Mouse (Mus musculus) stomach, embryonic 14.5 days (tissue): ENCODE results near the gene Ankrd54. TPM values are rescaled to one million over a fixed set of nuclear protein-coding genes. Genes with fewer than 3 reads are reported as not detected.
A peak's percentile ranks its signal among the peaks of the same experiment; 100 is the strongest.

Source experiments
- ATAC-seq: fragments of 200-750 bp; cut with Nextera tagmentation; 2 replicates; pipeline ENCODE4 v1.8.0; 2017; ENCODE audit warnings: low read depth, moderate TSS enrichment; ENCODE audit not compliant: insufficient number of reproducible peaks, insufficient read depth, low FRiP score
- H3K27ac ChIP-seq: fragments of 300-500 bp; sonication (generic); 2 replicates; pipeline ENCODE4 v1.5.1; 2014; ENCODE audit warnings: mild to moderate bottlenecking, low read length, moderate library complexity, mixed read lengths
- H3K27me3 ChIP-seq: fragments of 300-500 bp; sonication (generic); 2 replicates; pipeline ENCODE4 v1.6.1; 2014; ENCODE audit warnings: low read length, control low read depth, mixed read lengths; ENCODE audit not compliant: control insufficient read depth, insufficient read depth
- H3K36me3 ChIP-seq: fragments of 300-500 bp; sonication (generic); 2 replicates; pipeline ENCODE4 v1.6.1; 2014; ENCODE audit warnings: mild to moderate bottlenecking, control low read depth, low read length, moderate library complexity, mixed read lengths; ENCODE audit not compliant: control insufficient read depth, insufficient read depth
- H3K4me1 ChIP-seq: fragments of 300-500 bp; sonication (generic); 2 replicates; pipeline ENCODE4 v1.6.1; 2014; ENCODE audit warnings: low read length, control low read depth, mixed read lengths; ENCODE audit not compliant: control insufficient read depth, insufficient read depth
- H3K4me2 ChIP-seq: fragments of 300-500 bp; sonication (generic); replicated peaks from 2 replicates; pipeline ENCODE4 v1.6.1; 2014; ENCODE audit warnings: low read depth, low read length, control low read depth
- H3K4me3 ChIP-seq: fragments of 300-500 bp; sonication (generic); 2 replicates; pipeline ENCODE4 v1.5.1; 2014; ENCODE audit warnings: low read depth, low read length, control low read depth
- H3K9ac ChIP-seq: fragments of 300-500 bp; sonication (generic); replicated peaks from 2 replicates; pipeline ENCODE4 v1.6.1; 2014; ENCODE audit warnings: low read depth, mild to moderate bottlenecking, control low read depth, low read length, moderate library complexity, mixed read lengths
- H3K9me3 ChIP-seq: fragments of 300-500 bp; sonication (generic); 2 replicates; pipeline ENCODE4 v1.6.1; 2016; ENCODE audit warnings: low read depth, low read length, control low read depth; ENCODE audit not compliant: control insufficient read depth
- WGBS: fragments of 180-500 bp; shearing (Covaris S2); extraction: QIAGEN DNeasy Blood & Tissue Kit; methylation state at CpG from one replicate; pipeline ENCODE4 v1.1.7; 2014; 5-methylcytosine and 5-hydroxymethylcytosine counted together
- polyA plus RNA-seq: library from polyadenylated mRNA; unstranded; fragments of >200 nt; fragmentation: Nextera tagmentation; extraction: Ambion mirVana; gene quantifications from 2 replicates; pipeline ENCODE4 v1.2.1, GENCODE M21; 2014

Ankrd54 gene
- polyA plus RNA-seq, 1 experiment from 2014 or later = 44.1 TPM

DNA sequence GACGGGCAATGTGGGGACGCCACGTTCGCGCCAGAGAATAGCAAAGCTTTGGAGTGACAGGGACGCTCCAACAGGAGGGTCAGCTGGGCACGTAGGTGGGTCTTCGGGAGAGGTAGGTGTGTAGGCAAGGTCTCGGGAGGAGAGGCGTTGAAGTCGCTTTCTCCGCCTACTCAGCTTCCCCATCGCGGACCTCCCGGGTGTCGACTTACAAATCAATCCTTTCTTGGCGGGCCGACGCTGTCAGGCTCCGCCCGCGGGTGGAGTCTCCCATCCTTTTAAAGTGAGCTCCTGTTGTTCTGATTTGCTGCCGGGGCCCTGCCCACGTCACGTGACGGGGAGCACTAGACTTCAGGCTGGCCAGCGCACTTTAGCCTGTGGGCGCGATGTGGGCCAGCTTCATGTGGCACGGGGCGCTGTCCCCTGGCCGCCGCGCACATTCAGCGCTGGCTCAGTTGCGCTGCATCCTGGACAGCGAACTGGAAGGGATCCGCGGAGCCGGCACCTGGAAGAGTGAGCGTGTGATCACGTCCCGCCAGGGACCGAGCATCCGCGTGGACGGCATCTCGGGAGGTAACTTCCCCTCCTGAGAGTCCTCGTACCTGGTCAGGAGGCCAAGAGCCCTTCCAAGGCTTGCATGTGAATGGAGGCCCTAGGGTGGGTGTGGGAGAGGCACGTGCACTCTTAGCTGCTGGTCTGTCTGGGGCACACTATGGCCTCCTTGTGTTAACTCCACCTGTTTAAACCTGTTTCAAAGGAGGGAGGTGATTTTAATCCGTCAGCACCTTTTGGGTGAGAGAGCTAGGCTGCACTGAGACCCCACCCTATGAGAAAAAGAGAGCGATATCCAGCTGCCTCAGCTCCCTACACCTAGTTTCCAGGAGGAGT lies 31.9 kb downstream of the Ankrd54 start:
- peaks cover 20% of the 10 kb centered on the region; the same call in 1 of the 2 replicates for H3K4me1 ChIP-seq
- WGBS = under 1% methylated on average over 52 of the region's 52 CpGs

DNA sequence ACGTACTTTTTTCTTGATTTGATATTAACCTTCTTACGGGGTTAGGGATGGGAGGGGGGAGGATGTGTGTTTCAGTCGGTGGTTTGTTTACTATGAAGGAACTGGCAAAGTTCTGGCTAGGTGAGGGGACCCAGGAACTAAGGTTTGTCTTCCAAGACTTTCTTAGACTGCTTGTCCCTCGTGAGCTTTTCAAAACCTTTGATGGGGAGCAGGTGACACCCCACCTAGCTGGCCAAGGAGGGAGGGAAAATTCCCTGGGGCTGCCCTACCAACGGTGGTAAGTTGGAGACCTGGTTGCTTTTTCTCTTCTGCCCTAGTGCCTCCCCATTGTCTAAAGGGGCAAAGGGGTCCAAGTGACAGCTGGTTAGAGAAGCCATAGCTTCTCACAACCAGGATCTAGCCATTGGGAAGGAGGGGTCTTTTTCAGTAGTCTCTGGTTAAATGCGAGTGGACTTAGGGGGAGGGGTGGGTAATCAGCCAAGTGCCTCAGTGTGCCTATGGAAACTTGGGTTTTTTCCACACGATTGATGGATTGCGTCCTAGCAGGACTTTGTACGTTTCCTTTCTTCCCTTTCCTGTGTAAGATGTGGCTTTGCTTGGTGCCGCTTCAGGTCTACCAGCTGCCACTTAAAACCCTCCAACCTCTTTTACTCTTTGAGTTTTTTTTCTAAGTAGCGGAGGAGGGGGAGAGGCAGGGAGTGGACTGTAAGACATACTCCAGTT lies 33.0 kb downstream of the Ankrd54 start:
- no peak for ATAC-seq
- peaks cover 22% of the 10 kb centered on the region; the same call in 1 of the 2 replicates for H3K4me1 ChIP-seq
- H3K27me3 ChIP-seq = no peaks in the 10 kb centered on the region

More for the DNA sequence above, 31.9 kb downstream of the Ankrd54 start:
- Histone ChIP-seq H3K4me2 (peak overlapping the region; percentile 89), H3K9me3 (no peaks in the 10 kb centered on the region), H3K36me3 (peaks cover 14% of the 10 kb centered on the region; the same call in 1 of the 2 replicates), H3K4me3 (peak overlapping the region; percentile 53), H3K27ac (peak overlapping the region; percentile 93), H3K27me3 (no peaks in the 10 kb centered on the region), H3K9ac (peak overlapping the region; percentile 55)
- ATAC-seq = peak; percentile 81

GRCm38 (mm10) chr15:79028823-79029484 lies 33.7 kb downstream of the Ankrd54 start:
- Histone ChIP-seq H3K36me3 (no peaks in the 10 kb centered on the region), H3K27me3 (no peaks in the 10 kb centered on the region), H3K9ac (peak overlapping the region; percentile 93), H3K27ac (peak overlapping the region; percentile 93), H3K4me3 (peak overlapping the region; percentile 53), H3K9me3 (no peaks in the 10 kb centered on the region), H3K4me1 (peaks cover 22% of the 10 kb centered on the region; the same call in 1 of the 2 replicates), H3K4me2 (peak overlapping the region; percentile 89)
- WGBS = 22% methylated on average over 16 of the region's 16 CpGs
- no peak for ATAC-seq

More for the DNA sequence above, 33.0 kb downstream of the Ankrd54 start:
- Histone ChIP-seq H3K9ac (peak overlapping the region; percentile 43), H3K9me3 (no peaks in the 10 kb centered on the region), H3K4me3 (peak overlapping the region; percentile 53), H3K36me3 (peaks cover 5% of the 10 kb centered on the region; the same call in 1 of the 2 replicates), H3K27ac (peak overlapping the region; percentile 93), H3K4me2 (peak overlapping the region; percentile 89)
- 4% methylated on average over 11 of the region's 11 CpGs for WGBS

- Histone ChIP-seq H3K36me3 (no peaks in the 10 kb centered on the region), H3K4me3 (peak within 1 kb of the TSS; percentile 53), H3K9me3 (no peaks in the 10 kb centered on the region), H3K27me3 (no peaks in the 10 kb centered on the region), H3K4me1 (peaks cover 22% of the 10 kb centered on the region; the same call in 1 of the 2 replicates), H3K27ac (peak within 1 kb of the TSS; percentile 93), H3K4me2 (peak within 1 kb of the TSS; percentile 89), H3K9ac (peak within 1 kb of the TSS; percentile 93)
- WGBS = under 1% methylated on average over 55 of the region's 58 CpGs
- ATAC-seq = peak; percentile 76
Observed at GRCm38 (mm10) chr15:79028237-79028738, 34.4 kb downstream of the Ankrd54 start, which contains the start of gene H1f0. TSS of gene H1f0 (plus strand) at chr15:79028450.

- H3K9me3 ChIP-seq = no peaks in the 10 kb centered on the region
- peak overlapping the region; percentile 53 for H3K4me3 ChIP-seq
- peak overlapping the region; percentile 89 for H3K4me2 ChIP-seq
- ATAC-seq = no peak
- 7% methylated on average over 46 of the region's 46 CpGs for WGBS
- peaks cover 28% of the 10 kb centered on the region; the same call in 1 of the 2 replicates for H3K4me1 ChIP-seq
- H3K27me3 ChIP-seq = no peaks in the 10 kb centered on the region
- H3K9ac ChIP-seq = peak overlapping the region; percentile 93
- H3K27ac ChIP-seq = peak overlapping the region; percentile 93
- no peaks in the 10 kb centered on the region for H3K36me3 ChIP-seq
Observed at GRCm38 (mm10) chr15:79027291-79028205, 35.1 kb downstream of the Ankrd54 start.

GRCm38 (mm10) chr15:79026511-79027290 lies 36.0 kb downstream of the Ankrd54 start:
- H3K27me3 ChIP-seq = no peaks in the 10 kb centered on the region
- no peak for ATAC-seq
- H3K9me3 ChIP-seq = no peaks in the 10 kb centered on the region
- H3K4me3 ChIP-seq = peak overlapping the region; percentile 53
- H3K27ac ChIP-seq = peak overlapping the region; percentile 30; the same call in 1 of the 2 replicates
- 45% methylated on average over 14 of the region's 14 CpGs for WGBS
- no peaks in the 10 kb centered on the region for H3K36me3 ChIP-seq
- H3K4me1 ChIP-seq = peaks cover 23% of the 10 kb centered on the region; the same call in 1 of the 2 replicates
- peak overlapping the region; percentile 89 for H3K4me2 ChIP-seq
- H3K9ac ChIP-seq = no peak overlapping the region
